Mouse (Mus musculus) frontal cortex, postnatal 36 days (tissue): ENCODE measurements around the gene 4930507D05Rik.
"Not testable (repeated sequence)": the region's sequence is repeated elsewhere in the genome, so short reads cannot be mapped to it uniquely, and the experiment has no call there.

Source experiments
- DNase-seq, 2 experiments: peaks; one replicate each; pipeline ENCODE4 v3.0.0; 2022; ENCODE audit warnings: low spot score in 2 of 2

4930507D05Rik gene

GRCm38 (mm10) chr10:62449364-62450279, at the start of gene 4930507D05Rik, which contains the start of gene Supv3l1:
Gene 4930507D05Rik (plus strand): TSS chr10:62449489.
Gene Supv3l1 (minus strand): TSS chr10:62449738.
- peak; percentile 93 to 94 for DNase-seq

- DNase-seq, result no peak
These were observed 47.6 kb upstream of the 4930507D05Rik start for GRCm38 (mm10) chr10:62401641-62402111.

- no peak for DNase-seq
These were observed 44.4 kb upstream of the 4930507D05Rik start for GRCm38 (mm10) chr10:62404901-62405300.

- DNase-seq, result peak; percentile 53 to 72
These were observed 38.3 kb upstream of the 4930507D05Rik start for GRCm38 (mm10) chr10:62410943-62411342.

- peak in 1 of 2 experiments; percentile 31 for DNase-seq
These were observed 37.6 kb upstream of the 4930507D05Rik start for GRCm38 (mm10) chr10:62411431-62412410.

- DNase-seq, result no peak
These were observed 36.2 kb upstream of the 4930507D05Rik start for GRCm38 (mm10) chr10:62412906-62413605.

- no peak for DNase-seq
These were observed 35.7 kb upstream of the 4930507D05Rik start for GRCm38 (mm10) chr10:62413606-62413982.

- DNase-seq, result no peak
These were observed 30.4 kb upstream of the 4930507D05Rik start for GRCm38 (mm10) chr10:62418831-62419356.

GRCm38 (mm10) chr10:62419422-62419821, 29.9 kb upstream of the 4930507D05Rik start:
- no peak for DNase-seq

- no peak for DNase-seq
These were observed 28.9 kb upstream of the 4930507D05Rik start for GRCm38 (mm10) chr10:62420399-62420798.

GRCm38 (mm10) chr10:62421127-62421526, 28.2 kb upstream of the 4930507D05Rik start:
- DNase-seq, result no peak

- DNase-seq, result no peak
These were observed 27.0 kb upstream of the 4930507D05Rik start, which contains the start of gene Hkdc1 for GRCm38 (mm10) chr10:62422255-62422654. Gene Hkdc1 (minus strand): TSS chr10:62422491.

GRCm38 (mm10) chr10:62425081-62425871, 24.0 kb upstream of the 4930507D05Rik start:
- DNase-seq, result no peak

- no peak for DNase-seq
These were observed 18.9 kb upstream of the 4930507D05Rik start for GRCm38 (mm10) chr10:62430427-62430826.

GRCm38 (mm10) chr10:62450280-62450640, 971 bp downstream of the 4930507D05Rik start:
- no peak for DNase-seq

GRCm38 (mm10) chr10:62452001-62452400, 2.7 kb downstream of the 4930507D05Rik start:
- not testable (repeated sequence) for DNase-seq

GRCm38 (mm10) chr10:62461321-62461720, 12.0 kb downstream of the 4930507D05Rik start:
- no peak for DNase-seq

GRCm38 (mm10) chr10:62469736-62470135, 20.4 kb downstream of the 4930507D05Rik start:
- DNase-seq, result no peak

GRCm38 (mm10) chr10:62471105-62471504, 21.8 kb downstream of the 4930507D05Rik start:
- DNase-seq, result no peak

GRCm38 (mm10) chr10:62474944-62475343, 25.7 kb downstream of the 4930507D05Rik start:
- DNase-seq, result no peak
